Mouse (Mus musculus) spleen, adult 10 weeks (tissue): Measurements from ENCODE around the gene Olfr1453. TPM values are rescaled to one million over a fixed set of nuclear protein-coding genes. Genes with fewer than 3 reads are reported as not detected.

ENCODE experiments used
- polyA plus RNA-seq: library from polyadenylated mRNA; stranded (reverse); fragments of 350-450 nt; fragmentation: Illumina TruSeq; extraction: RNeasy Lipid Tissue Mini Kit (QIAGEN cat#74804); gene quantifications from one replicate; pipeline ENCODE4 v1.2.3, GENCODE M21; 2015; ENCODE audit warnings: low replicate concordance; ENCODE audit not compliant: insufficient read depth

The Olfr1453 gene
- polyA plus RNA-seq: not detected

DNA sequence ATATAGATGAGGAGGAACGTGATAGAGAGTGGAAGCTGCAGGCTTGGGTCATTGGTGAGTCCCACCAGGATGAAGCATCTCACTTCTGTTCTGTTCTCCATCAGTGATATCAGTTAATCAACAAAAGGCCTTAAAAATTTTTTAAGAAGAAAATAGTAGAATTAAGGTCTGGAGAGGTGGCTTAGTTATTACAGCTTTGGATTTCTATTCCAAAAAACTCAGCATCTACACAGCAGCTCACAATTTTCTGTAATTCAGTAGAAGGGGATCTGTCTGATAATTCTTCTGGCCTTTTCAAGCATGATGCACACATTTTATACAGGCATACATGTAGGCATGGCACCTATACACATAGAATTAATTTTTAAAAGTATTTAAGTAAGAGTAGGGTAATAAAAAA is at the start of gene Olfr1453:
TSS of gene Olfr1453 (minus strand) at position 101 of the 400 bp plus-strand sequence.

DNA sequence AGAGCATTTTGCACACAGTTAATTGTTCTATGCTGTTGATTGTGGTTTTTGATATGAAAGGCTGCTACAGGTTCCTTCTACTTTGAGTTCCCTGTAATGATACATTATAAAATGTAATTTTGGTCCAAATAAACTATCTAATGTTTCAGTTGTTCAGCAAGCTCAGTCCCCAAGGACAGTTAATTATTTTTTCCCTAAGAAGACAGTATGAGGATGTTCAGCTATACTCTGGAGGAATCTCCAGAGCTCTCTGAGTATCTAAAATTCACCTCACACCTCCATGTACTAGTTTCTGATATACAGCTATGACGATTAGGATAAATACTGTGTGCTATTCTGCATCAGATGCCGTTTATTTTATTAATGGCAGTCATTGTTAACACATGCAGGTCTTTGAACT is 32.2 kb upstream of the Olfr1453 start, which contains the start of gene Olfr1454:
TSS of gene Olfr1454 (plus strand) at position 301 of the 400 bp plus-strand sequence.

DNA sequence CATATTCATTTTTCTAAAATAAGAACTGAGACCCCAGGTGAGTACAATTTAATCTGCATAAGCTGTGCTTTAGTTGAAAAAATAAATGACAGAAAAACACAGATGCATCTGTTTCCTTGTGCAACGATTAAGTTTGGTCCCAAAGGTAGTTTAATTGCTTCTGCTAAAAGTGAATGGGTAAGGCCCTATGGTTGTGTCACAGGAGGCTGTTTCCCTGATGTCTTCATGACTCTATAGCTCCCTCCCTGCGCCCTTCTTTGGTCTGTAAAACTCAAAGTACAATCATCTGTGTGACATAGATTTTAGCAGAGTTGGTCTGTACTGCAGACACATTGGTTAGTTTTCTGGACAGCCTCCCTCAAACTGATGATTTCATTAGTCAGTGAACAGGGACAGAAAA is 33.4 kb downstream of the Olfr1453 start, which contains the start of gene Olfr1451:
TSS of gene Olfr1451 (plus strand) at position 301 of the 400 bp plus-strand sequence.

Other genes starting within 250 kb of the Olfr1453 start
- 89.9 TPM for gene Zfp91, start 232.2 kb downstream of the Olfr1453 start, polyA plus RNA-seq
- gene Lpxn, start 232.1 kb downstream of the Olfr1453 start, polyA plus RNA-seq: 86.4 TPM
- gene Gm5244, start 181.6 kb downstream of the Olfr1453 start, polyA plus RNA-seq: 0.37 TPM
- 0.65 TPM for gene Olfr1444, start 171.0 kb downstream of the Olfr1453 start, polyA plus RNA-seq
- gene Olfr1445, start 144.5 kb downstream of the Olfr1453 start, polyA plus RNA-seq: not detected
- not detected for gene Olfr1446, start 134.8 kb downstream of the Olfr1453 start, polyA plus RNA-seq
- not detected for gene Olfr1447, start 124.6 kb downstream of the Olfr1453 start, polyA plus RNA-seq
- not detected for gene Olfr1448, start 103.9 kb downstream of the Olfr1453 start, polyA plus RNA-seq
- not detected for gene Olfr1449, start 97.5 kb downstream of the Olfr1453 start, polyA plus RNA-seq
- not detected for gene Olfr1450, start 78.1 kb downstream of the Olfr1453 start, polyA plus RNA-seq
- gene Olfr1451, start 33.3 kb downstream of the Olfr1453 start, polyA plus RNA-seq: not detected
- not detected for gene Olfr1454, start 32.3 kb upstream of the Olfr1453 start, polyA plus RNA-seq
- not detected for gene Olfr1457, start 69.6 kb upstream of the Olfr1453 start, polyA plus RNA-seq
- gene Olfr1458, start 78.4 kb upstream of the Olfr1453 start, polyA plus RNA-seq: not detected
- not detected for gene Olfr1459, start 121.2 kb upstream of the Olfr1453 start, polyA plus RNA-seq
- gene Olfr1461, start 134.7 kb upstream of the Olfr1453 start, polyA plus RNA-seq: not detected
- not detected for gene Olfr1462, start 157.4 kb upstream of the Olfr1453 start, polyA plus RNA-seq
- not detected for gene Olfr1463, start 203.0 kb upstream of the Olfr1453 start, polyA plus RNA-seq